Mouse (Mus musculus): ENCODE measurements at regions not wholly inside any gene's neighbourhood (a gene's known extent, or its start where the extent isn't known, plus 50 kb on each side); places are given as distances from the start of the nearest gene placed in this dataset.

DNA sequence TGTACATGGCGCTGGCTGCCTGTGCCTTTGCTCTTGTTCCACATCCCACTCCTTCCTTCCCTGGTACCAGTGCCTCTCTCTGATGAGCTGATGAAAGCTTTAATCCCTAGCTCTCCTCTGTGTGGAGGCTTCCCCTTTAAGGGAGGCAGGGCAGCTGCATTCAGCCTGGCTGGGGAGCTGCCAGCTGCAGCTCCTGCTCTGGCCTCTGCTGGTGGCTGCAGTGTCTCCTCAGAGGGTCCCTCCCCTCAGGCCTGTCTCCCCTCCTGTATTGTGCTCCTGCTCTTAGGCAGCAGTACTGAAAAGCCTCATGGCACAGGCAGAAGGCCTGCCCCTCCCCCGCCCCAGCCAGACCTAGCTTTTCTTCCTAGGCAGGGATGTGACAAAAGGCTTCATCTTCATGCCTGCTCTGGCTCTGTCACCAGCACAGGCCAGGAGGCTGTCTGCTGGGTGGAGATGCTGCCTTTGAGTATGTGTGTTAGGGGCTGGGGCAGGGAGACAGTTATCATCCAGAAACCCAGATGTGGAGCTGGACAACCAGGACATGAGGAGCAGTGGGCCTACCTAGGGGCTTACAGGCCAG, 97.7 kb upstream of the Zcchc13 start:
- DNase-seq = peak; percentile 91

DNA sequence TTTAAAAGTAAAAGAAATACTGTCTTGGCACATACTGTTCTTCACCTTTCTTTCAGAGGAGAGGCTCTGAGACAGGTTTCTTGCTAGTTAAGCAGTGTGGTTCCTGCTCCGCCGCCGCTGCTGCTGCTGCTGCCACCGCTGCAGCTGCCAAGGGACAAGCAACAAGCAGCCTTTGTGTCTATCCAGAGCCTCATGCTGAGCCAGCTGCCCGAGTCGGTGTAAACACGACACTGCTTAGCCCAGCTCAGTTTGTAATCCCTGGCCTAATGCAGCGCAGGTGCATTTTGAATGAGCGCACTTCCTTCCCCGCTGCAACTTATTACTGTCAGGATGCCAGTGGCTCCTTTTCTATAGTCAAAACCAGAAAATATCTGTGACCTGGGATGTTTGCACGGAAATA, 97.1 kb upstream of the Zcchc13 start:
- no peak for DNase-seq

DNA sequence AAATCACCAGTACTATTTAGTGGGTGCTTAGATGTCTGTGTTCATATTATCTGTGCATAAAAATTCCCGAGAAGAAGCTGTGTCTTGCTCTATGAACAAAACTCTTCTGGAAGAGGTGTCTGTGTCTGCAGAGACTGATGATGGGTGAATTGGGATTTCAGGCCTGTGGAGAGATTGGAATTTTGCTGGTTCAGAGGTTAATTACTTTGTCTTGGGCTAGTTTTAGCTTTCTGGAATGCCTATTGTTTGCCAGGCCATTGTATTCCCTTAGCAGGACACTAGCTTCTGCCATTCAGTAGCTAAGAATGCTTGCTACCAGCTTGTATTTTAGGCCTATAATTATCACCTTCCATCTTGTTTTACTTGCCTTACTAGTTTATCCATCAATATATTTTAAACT, 96.6 kb upstream of the Zcchc13 start:
- no peak for DNase-seq

DNA sequence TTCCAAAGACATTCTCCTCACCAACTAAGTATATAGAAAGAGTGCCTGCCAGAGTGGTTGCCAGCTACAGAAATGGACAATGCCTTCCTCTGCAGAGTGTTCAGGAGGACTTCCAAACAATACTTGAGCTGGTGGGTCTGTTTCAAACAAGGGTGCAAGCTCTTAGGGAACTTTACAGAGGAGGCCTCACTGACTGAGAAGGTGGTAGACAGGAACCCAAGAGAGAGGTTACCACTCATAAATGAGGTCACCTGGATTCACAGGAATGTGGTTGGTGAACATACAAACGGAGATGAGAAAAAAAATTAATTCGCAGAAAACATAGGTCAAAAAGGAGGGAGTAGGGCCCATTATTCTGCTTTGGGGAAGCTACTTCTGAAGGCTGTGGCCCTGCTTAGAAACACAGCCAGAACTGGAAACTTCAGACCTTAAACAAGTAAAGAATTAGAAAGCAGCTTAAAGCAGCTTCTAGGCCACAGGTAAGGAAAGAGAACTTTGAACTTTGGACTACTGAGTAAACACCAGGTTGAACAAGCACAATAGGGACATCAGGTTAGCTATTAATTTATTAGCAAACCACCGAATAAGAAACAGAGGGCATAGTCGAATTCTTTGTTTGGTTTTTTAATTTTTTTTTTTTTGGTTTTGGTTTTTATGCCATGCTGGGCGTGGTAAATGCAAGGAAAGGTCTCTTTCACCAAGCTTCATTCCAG, 83.7 kb upstream of the Zcchc13 start:
- DNase-seq = no peak

DNA sequence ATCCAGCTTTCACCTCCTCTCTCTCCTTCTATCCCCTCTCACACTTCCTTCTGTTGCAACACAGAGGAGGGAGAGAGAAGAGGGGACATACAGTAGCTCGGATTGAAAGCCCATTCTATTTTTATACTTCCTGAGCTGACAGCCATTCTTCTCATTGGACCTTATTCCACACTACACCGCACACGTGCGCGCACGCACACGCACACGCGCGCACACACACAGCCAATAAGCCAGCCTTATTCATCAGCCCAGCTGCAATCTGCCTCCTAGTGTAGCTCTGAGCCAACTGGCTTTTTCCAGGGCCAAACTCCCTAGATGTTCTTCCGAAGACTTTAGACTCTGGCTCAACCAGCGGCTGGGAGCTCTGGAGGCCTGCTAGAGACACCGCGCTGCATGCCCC, 79.1 kb upstream of the Zcchc13 start:
- DNase-seq = peak; percentile 98

DNA sequence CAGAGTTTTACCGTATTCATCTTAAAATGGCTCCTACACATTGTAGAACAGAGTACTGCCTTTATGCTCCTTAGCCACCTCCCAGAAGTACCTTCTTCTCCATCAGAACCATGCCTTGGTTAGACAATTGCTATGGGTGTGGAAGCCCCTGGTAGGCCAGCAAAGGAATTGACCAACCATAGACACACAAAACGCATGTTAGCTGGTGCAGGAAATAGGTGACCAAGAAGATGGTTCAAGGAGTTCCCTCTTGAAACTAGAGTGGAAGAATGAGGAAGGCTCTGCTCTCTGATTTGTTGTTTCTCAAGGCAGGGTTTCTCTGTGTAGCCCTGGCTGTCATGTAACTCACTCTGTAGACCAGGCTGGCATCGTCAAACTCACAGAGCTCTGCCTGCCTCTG, 77.2 kb upstream of the Zcchc13 start:
- no peak for DNase-seq

DNA sequence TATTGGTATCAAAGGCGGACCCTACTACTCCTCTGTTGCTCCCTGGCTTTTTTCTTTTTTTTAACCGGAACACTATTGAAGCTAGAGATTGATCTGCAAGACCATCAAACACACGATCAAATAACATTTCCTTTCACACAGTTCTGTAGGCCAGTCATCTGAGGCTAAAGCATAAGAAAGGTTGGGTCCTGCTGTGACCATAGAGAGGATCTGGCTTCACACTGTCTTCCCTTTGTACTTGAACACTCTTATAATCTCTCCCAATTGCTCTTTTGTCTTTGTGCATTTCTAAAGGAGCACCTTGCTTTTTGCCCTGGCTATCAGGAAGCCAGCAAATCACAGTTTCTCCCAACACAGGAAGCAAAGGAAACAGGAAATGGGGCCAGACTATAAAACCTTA, 76.8 kb upstream of the Zcchc13 start:
- DNase-seq = no peak

DNA sequence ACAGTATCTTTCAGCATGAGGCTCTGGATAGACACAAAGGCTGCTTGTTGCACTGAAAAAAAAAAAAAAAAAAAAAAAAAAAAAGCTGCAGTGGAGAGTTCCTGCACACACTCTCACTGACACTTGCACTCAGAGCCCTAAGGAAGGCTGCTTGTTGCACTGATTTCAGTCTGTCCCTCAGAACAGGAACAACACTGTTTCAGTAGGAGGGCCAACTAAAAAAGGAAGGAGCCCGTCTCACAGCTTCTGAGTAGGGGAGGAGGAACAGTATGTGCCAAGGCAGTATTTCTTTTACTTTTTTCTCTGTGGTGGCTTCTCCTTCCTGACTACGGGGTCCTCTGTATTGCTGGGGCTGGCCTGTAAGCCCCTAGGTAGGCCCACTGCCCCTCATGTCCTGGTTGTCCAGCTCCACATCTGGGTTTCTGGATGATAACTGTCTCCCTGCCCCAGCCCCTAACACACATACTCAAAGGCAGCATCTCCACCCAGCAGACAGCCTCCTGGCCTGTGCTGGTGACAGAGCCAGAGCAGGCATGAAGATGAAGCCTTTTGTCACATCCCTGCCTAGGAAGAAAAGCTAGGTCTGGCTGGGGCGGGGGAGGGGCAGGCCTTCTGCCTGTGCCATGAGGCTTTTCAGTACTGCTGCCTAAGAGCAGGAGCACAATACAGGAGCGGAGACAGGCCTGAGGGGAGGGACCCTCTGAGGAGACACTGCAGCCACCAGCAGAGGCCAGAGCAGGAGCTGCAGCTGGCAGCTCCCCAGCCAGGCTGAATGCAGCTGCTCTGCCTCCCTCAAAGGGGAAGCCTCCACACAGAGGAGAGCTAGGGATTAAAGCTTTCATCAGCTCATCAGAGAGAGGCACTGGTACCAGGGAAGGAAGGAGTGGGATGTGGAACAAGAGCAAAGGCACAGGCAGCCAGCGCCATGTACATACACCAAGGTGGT, 75.1 kb upstream of the Zcchc13 start:
- DNase-seq = peak; percentile 93

DNA sequence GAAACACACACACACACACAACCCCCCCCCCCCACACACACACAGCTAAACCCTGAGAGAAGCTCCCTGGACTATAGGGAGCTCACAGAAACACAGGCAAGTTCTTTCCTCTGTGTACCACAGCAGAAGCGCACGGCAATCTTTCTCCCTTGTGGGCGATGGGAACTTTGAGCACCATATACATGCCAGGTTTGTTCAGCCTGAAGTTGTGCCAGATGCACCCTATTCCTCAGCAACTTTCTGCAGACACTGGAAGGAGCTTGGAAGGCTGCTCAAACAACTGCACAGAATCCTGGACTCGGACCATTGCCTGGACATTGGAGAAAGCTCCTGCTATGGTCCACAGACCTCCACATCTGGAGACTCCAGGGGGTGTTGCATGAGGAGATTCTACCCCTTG, 74.3 kb upstream of the Zcchc13 start:
- no peak for DNase-seq

DNA sequence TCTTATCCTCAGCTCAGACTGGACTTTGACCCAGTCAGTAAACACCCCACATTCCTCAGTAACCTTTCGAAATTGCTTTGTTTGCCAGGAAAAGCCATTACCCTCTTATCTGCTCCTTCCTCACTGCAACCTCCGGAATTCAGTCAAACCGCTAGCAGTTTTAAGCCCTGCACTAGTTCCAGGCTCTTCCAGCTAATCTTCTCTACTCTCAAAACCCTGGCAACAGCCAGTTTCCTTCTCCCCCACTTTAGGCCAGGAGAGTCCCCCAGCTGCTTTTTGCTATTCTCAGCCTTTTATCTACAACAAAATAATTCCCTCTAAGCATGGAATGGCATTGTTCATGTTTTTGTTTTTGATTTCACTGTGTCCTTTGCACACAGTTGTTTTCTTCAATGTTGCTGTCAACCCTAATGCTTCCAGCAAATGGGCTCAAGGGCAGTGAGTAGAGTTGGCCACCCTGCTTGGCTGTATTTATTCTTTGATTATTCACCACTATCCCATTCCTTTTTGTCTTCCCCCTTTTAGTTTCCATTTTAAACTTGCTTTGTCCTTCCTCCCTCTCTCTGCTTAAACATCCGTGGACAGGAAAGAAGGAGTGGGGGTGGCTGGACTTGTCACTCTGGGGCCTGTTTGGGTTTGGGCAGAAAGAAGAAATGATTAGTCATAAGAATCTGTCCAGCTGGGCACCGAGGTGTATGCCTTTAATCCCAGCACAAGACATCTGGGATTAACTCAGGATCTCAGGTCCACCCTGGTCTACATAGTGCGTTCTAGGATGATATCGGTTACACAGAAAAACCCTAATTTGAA, 73.5 kb upstream of the Zcchc13 start:
- DNase-seq = peak; percentile 89

DNA sequence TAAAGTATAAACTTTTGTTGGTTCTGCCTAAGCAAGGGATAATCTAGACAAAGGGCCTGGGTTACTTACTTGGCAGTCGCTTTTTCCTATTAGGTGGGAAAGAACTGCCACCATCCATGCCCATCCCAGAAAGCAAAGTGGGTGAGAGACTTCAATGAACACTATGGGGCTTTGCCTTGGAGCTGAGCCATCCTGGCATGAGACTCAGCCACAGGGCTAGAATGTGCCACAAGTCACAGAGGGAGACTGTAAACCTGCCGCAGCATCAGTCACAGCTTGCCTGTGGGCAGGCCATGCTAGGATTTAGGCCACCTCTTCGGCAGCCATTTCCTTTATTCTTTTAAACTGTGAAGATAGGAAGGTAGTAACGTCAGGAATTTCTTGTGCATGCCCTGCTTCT, 72.9 kb upstream of the Zcchc13 start:
- no peak for DNase-seq

DNA sequence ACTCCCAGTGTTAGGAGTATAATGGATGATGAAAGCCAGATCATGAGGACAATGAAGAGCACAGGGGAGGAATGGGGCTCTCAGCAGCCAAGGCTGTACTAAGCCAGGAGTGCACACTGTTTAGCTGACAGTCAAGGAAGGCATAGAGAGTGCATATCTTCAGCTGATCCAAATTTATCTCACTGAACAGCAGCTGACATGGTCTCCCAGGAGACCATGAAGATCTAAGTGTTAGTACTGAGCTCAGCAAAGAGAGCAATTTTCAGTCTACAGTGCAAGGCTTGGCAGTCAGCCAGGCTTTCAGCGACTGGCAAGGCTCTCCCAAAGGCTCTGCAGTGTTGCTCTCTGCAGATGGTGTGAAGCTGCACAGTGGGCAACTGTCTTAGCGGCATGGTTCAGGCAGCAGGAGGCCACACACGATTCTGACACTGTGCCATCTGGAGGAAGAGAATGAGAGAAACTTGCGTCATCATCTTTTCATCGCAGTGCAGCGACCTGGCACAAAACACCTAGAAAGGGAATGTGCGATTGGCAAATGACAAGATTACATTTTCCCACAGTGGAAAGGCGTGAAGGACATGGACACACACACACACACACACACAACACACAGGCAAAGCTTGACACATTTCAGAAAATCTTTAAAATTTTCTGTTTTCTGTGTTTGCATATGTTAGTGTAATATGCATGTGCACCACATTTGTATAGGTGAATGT, 66.7 kb upstream of the Zcchc13 start:
- DNase-seq = peak; percentile 94

DNA sequence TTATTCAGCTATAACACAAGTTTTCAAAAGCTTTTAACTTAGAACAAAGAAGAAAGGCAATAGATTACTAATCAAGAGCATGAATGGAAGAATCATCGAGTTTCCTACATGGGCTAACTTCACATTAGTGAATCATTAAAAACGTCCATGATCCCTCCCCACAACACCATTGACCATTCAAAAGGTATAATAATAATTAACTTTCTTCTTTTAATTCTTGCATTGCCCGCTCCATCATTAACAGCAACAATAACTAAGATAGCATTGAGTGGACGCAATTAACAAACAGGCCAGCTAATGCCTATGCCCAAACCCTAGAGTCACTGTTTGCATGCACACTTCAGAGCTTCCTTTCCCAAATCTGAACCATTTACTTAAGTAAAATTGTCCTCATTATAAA, 57.0 kb upstream of the Zcchc13 start:
- no peak for DNase-seq

DNA sequence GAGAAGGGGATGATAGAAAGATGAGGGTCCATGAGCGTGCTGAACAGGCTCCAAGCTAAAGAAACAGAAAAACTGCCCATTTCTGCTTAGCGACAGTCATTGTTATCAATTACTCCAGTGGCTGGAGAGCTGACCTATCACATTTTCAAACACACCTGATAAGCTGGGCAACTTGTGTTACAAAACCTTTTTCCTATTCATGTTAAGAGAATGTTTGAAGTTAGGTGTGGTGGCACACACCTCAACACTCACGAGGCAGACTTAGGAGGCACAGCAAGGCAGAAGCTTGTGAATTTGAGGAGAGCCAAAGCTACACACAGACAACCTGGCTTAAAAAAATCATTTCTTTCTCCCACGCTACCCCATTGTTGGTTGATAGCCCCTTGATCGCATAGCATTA, 50.9 kb upstream of the Zcchc13 start:
- DNase-seq = no peak

Data from heart, adult 11 months (tissue).